Mouse (Mus musculus): ENCODE measurements around the gene Lmcd1. TPM values are rescaled to one million over a fixed set of nuclear protein-coding genes. Genes with fewer than 3 reads are reported as not detected.

The Lmcd1 gene
- total RNA-seq, 2 experiments from 2014 or later = 111 to 137 TPM

GRCm38 (mm10) chr6:112281935-112282334 is 8.4 kb downstream of the Lmcd1 start:
- DNase-seq (ENCODE audit: low spot score in 2 of 2) = no peak

GRCm38 (mm10) chr6:112284087-112284486 is 10.5 kb downstream of the Lmcd1 start:
- no peak for DNase-seq (ENCODE audit: low spot score in 2 of 2)

GRCm38 (mm10) chr6:112287671-112288070 is 14.1 kb downstream of the Lmcd1 start:
- DNase-seq (ENCODE audit: low spot score in 2 of 2) = no peak

- DNase-seq (ENCODE audit: low spot score in 2 of 2) = no peak
These were observed 14.7 kb downstream of the Lmcd1 start for GRCm38 (mm10) chr6:112288271-112288670.

- no peak for DNase-seq (ENCODE audit: low spot score in 2 of 2)
These were observed 17.6 kb downstream of the Lmcd1 start for GRCm38 (mm10) chr6:112291146-112291545.

GRCm38 (mm10) chr6:112293320-112293719 is 19.8 kb downstream of the Lmcd1 start:
- no peak for DNase-seq (ENCODE audit: low spot score in 2 of 2)

- DNase-seq (ENCODE audit: low spot score in 2 of 2) = no peak
These were observed 21.7 kb downstream of the Lmcd1 start for GRCm38 (mm10) chr6:112295269-112295668.

- no peak for DNase-seq (ENCODE audit: low spot score in 2 of 2)
These were observed 26.6 kb downstream of the Lmcd1 start for GRCm38 (mm10) chr6:112300146-112300545.

- DNase-seq (ENCODE audit: low spot score in 2 of 2) = no peak
These were observed 27.1 kb downstream of the Lmcd1 start for GRCm38 (mm10) chr6:112300633-112301032.

GRCm38 (mm10) chr6:112302248-112302647 is 28.7 kb downstream of the Lmcd1 start:
- DNase-seq (ENCODE audit: low spot score in 2 of 2) = no peak

- DNase-seq (ENCODE audit: low spot score in 2 of 2) = no peak
These were observed 29.3 kb downstream of the Lmcd1 start for GRCm38 (mm10) chr6:112302814-112303383.

- DNase-seq (ENCODE audit: low spot score in 2 of 2) = peak in 1 of 2 experiments; percentile 66
These were observed 31.2 kb downstream of the Lmcd1 start for GRCm38 (mm10) chr6:112304751-112305150.

- DNase-seq (ENCODE audit: low spot score in 2 of 2) = no peak
These were observed 35.9 kb downstream of the Lmcd1 start for GRCm38 (mm10) chr6:112309330-112309938.

- no peak for DNase-seq (ENCODE audit: low spot score in 2 of 2)
These were observed 37.8 kb downstream of the Lmcd1 start for GRCm38 (mm10) chr6:112311385-112311784.

- DNase-seq (ENCODE audit: low spot score in 2 of 2) = no peak
These were observed 45.9 kb downstream of the Lmcd1 start for GRCm38 (mm10) chr6:112319449-112319848.

- peak in 1 of 2 experiments; percentile 30 for DNase-seq (ENCODE audit: low spot score in 2 of 2)
These were observed 47.1 kb downstream of the Lmcd1 start for GRCm38 (mm10) chr6:112320679-112321078.

GRCm38 (mm10) chr6:112322916-112323315 is 49.4 kb downstream of the Lmcd1 start:
- DNase-seq (ENCODE audit: low spot score in 2 of 2) = no peak

- DNase-seq (ENCODE audit: low spot score in 2 of 2) = no peak
These were observed 51.7 kb downstream of the Lmcd1 start for GRCm38 (mm10) chr6:112325213-112325612.

GRCm38 (mm10) chr6:112327793-112328192 is 54.2 kb downstream of the Lmcd1 start:
- DNase-seq (ENCODE audit: low spot score in 2 of 2) = no peak

- DNase-seq (ENCODE audit: low spot score in 2 of 2) = no peak
These were observed 57.1 kb downstream of the Lmcd1 start for GRCm38 (mm10) chr6:112330520-112331222.

- DNase-seq (ENCODE audit: low spot score in 2 of 2) = no peak
These were observed 57.7 kb downstream of the Lmcd1 start for GRCm38 (mm10) chr6:112331223-112331598.

GRCm38 (mm10) chr6:112333930-112334329 is 60.4 kb downstream of the Lmcd1 start:
- DNase-seq (ENCODE audit: low spot score in 2 of 2) = no peak

GRCm38 (mm10) chr6:112337667-112338066 is 64.1 kb downstream of the Lmcd1 start:
- no peak for DNase-seq (ENCODE audit: low spot score in 2 of 2)

Measured in gastrocnemius, postnatal 4 days (tissue).